Mouse (Mus musculus): Measurements from ENCODE around the gene Nat8l. TPM values are rescaled to one million over a fixed set of nuclear protein-coding genes. Genes with fewer than 3 reads are reported as not detected.

Nat8l gene
- polyA plus RNA-seq, 1 experiment from 2014 or later, result 0.04 TPM

- Histone ChIP-seq H3K9me3 (ENCODE audit: control insufficient read depth, low read length) (no peaks in the 10 kb centered on the region), H3K27ac (ENCODE audit: low read depth, low read length) (no peak overlapping the region), H3K4me1 (replicated peaks; ENCODE audit: control insufficient read depth, insufficient read depth, low read length) (no peaks in the 10 kb centered on the region), H3K36me3 (ENCODE audit: control insufficient read depth, insufficient read depth, low read length) (no peaks in the 10 kb centered on the region), H3K4me3 (ENCODE audit: low read depth, low read length) (no peak overlapping the region), H3K27me3 (replicated peaks; ENCODE audit: control insufficient read depth, insufficient read depth, low read length) (no peaks in the 10 kb centered on the region), H3K9ac (ENCODE audit: low read depth, low read length) (no peak overlapping the region), H3K4me2 (no peak overlapping the region)
- no peak for ATAC-seq (replicated peaks; ENCODE audit: low FRiP score)
- WGBS, result 35% methylated on average over 3 of the region's 3 CpGs
- DNase-seq (ENCODE audit: low spot score), result no peak
Observed at GRCm38 (mm10) chr5:33976267-33976666, 19.5 kb upstream of the Nat8l start.

DNA sequence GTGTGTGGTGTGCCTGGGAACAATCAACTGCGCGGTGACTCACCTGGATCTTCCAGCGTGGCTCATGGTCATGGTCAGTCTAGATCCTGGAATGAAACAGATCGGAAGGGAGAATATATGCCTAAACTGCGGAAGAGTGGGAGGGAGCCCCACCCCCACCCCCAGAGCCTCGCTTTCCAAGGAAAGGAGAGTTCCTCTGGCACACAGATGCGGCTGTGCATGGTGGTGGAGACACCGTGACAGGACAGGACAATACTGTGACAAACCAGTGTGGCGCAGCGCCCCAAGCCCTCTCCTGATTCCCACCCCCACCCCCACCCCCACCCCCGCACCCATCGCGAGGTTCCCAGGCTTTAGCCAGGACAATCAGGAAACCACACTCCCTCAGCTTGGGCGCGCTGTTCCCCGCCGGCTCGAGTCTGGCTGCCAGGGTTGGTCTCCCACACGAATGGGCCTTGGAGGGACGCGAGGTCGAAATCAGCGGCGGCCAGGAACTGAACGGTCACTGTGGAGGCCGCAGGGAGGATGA is 13.0 kb upstream of the Nat8l start:
- H3K27ac ChIP-seq (ENCODE audit: low read depth, low read length), result no peak overlapping the region
- WGBS, result 4% methylated on average over 26 of the region's 26 CpGs
- H3K27me3 ChIP-seq (replicated peaks; ENCODE audit: control insufficient read depth, insufficient read depth, low read length), result peaks cover 37% of the 10 kb centered on the region
- H3K4me3 ChIP-seq (ENCODE audit: low read depth, low read length), result peak overlapping the region; percentile 70
- no peaks in the 10 kb centered on the region for H3K9me3 ChIP-seq (ENCODE audit: control insufficient read depth, low read length)
- DNase-seq (ENCODE audit: low spot score), result peak; percentile 44
- H3K4me1 ChIP-seq (replicated peaks; ENCODE audit: control insufficient read depth, insufficient read depth, low read length), result no peaks in the 10 kb centered on the region
- peak overlapping the region; percentile 83 for H3K4me2 ChIP-seq
- ATAC-seq (replicated peaks; ENCODE audit: low FRiP score), result 0 out of 2 replicates have a peak, but pooled peaks have one; percentile 15
- H3K9ac ChIP-seq (ENCODE audit: low read depth, low read length), result 0 out of 2 replicates have a peak overlapping the region, but pooled peaks have one; percentile 50
- H3K36me3 ChIP-seq (ENCODE audit: control insufficient read depth, insufficient read depth, low read length), result no peaks in the 10 kb centered on the region

DNA sequence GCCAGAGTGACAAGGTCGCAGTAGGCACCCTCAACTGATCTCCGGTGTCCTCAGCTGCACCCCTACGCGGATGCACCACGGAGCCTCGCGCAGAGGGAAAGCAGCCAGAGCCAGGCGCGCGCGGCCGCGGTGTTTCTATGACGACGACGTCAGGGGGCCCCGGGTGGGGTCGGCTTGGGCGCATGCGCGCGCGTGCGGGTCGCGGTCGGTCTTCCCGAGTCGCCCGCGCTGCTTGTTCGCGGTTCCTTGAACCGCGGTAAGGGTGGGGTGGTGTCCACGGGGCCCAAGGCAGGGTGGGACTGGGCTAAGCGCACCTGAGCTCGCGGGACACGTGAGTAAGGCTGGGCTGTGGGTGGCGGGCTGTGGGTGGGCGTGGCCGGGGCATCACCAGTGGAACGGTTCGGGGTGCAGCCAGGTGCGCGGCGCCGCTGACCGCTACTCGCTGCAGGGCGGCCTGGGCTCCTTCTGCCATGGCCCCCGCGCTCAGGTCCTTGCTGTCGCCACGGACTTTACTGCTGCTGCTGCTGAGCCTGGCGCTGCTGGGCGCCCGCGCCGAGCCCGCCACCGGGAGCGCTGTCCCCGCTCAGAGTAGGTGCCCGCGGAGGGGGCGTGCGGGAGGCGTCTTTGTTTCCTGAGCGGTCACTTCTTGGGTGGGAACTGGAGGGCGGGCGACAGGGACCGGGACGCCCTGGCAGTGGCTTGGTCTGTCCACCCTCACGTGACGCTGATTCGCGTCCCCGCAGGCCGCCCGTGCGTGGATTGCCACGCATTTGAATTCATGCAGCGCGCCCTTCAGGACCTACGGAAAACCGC is 12.3 kb upstream of the Nat8l start, which contains the start of gene Gm1673:
Gm1673 (plus strand) TSS at position 125 of the 813 bp plus-strand sequence.
- peak; percentile 60; the same call in 1 of the 2 replicates for ATAC-seq (replicated peaks; ENCODE audit: low FRiP score)
- Histone ChIP-seq H3K27ac (ENCODE audit: low read depth, low read length) (no peak within 1 kb of the TSS), H3K4me3 (ENCODE audit: low read depth, low read length) (peak within 1 kb of the TSS; percentile 70), H3K4me2 (peak within 1 kb of the TSS; percentile 83), H3K9ac (ENCODE audit: low read depth, low read length) (peak within 1 kb of the TSS; percentile 50), H3K9me3 (ENCODE audit: control insufficient read depth, low read length) (no peaks in the 10 kb centered on the region), H3K27me3 (replicated peaks; ENCODE audit: control insufficient read depth, insufficient read depth, low read length) (peaks cover 37% of the 10 kb centered on the region), H3K36me3 (ENCODE audit: control insufficient read depth, insufficient read depth, low read length) (no peaks in the 10 kb centered on the region), H3K4me1 (replicated peaks; ENCODE audit: control insufficient read depth, insufficient read depth, low read length) (no peaks in the 10 kb centered on the region)
- DNase-seq (ENCODE audit: low spot score), result peak; percentile 78
- WGBS, result 1% methylated on average over 88 of the region's 88 CpGs

GRCm38 (mm10) chr5:33994671-33995625 is 836 bp upstream of the Nat8l start:
- WGBS, result 29% methylated on average over 28 of the region's 28 CpGs

GRCm38 (mm10) chr5:33996694-33997045 is 886 bp downstream of the Nat8l start:
- Histone ChIP-seq H3K9ac (ENCODE audit: low read depth, low read length) (no peak overlapping the region), H3K36me3 (ENCODE audit: control insufficient read depth, insufficient read depth, low read length) (no peaks in the 10 kb centered on the region), H3K4me3 (ENCODE audit: low read depth, low read length) (peak overlapping the region; percentile 53), H3K4me2 (peak overlapping the region; percentile 74), H3K4me1 (replicated peaks; ENCODE audit: control insufficient read depth, insufficient read depth, low read length) (0 out of 2 replicates have a peak, but pooled peaks cover 6% of the 10 kb centered on the region), H3K27me3 (replicated peaks; ENCODE audit: control insufficient read depth, insufficient read depth, low read length) (peaks cover 66% of the 10 kb centered on the region), H3K27ac (ENCODE audit: low read depth, low read length) (no peak overlapping the region), H3K9me3 (ENCODE audit: control insufficient read depth, low read length) (no peaks in the 10 kb centered on the region)
- ATAC-seq (replicated peaks; ENCODE audit: low FRiP score) (no peak), DNase-seq (ENCODE audit: low spot score) (no peak)
- under 1% methylated on average over 44 of the region's 55 CpGs for WGBS

More at GRCm38 (mm10) chr5:33994671-33995625, 836 bp upstream of the Nat8l start:
- Histone ChIP-seq H3K4me3 (ENCODE audit: low read depth, low read length) (peak overlapping the region; percentile 53), H3K9me3 (ENCODE audit: control insufficient read depth, low read length) (no peaks in the 10 kb centered on the region), H3K27me3 (replicated peaks; ENCODE audit: control insufficient read depth, insufficient read depth, low read length) (peaks cover 60% of the 10 kb centered on the region), H3K4me2 (peak overlapping the region; percentile 74; the same call in 1 of the 2 replicates), H3K4me1 (replicated peaks; ENCODE audit: control insufficient read depth, insufficient read depth, low read length) (0 out of 2 replicates have a peak, but pooled peaks cover 6% of the 10 kb centered on the region), H3K9ac (ENCODE audit: low read depth, low read length) (no peak overlapping the region), H3K27ac (ENCODE audit: low read depth, low read length) (no peak overlapping the region), H3K36me3 (ENCODE audit: control insufficient read depth, insufficient read depth, low read length) (no peaks in the 10 kb centered on the region)
- peak; percentile 34 for DNase-seq (ENCODE audit: low spot score)
- no peak for ATAC-seq (replicated peaks; ENCODE audit: low FRiP score)

DNA sequence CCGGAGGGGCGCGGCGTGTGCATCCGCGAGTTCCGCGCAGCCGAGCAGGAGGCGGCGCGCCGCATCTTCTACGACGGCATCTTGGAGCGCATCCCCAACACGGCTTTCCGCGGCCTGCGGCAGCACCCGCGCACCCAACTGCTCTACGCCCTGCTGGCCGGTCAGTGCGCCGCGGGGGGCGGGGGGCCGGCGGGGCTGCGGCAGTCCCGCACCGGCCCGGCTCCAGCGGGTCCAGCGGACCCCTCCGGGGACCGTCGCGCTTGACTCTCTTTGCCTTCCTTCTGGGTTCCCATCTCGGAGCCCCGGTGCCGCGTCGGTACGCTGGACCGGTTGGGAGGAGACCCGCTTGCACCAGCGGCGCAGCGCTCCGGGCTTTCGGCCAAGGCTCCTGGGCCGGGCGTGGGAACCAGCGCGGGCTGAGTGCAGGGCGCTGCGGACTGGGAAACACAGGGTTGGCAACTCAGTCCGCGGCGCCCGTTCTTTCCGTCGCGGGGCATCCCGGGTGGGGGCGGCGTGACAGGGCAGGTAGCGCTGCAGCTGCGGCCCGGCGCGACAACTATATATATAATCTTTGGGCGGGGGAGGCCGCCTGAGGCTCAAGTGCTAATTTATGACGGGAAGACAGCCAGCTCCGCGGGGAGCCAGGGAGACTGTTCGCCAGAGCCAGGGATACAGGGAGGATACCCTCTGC is 1.4 kb downstream of the Nat8l start:
- Histone ChIP-seq H3K9ac (ENCODE audit: low read depth, low read length) (no peak overlapping the region), H3K27ac (ENCODE audit: low read depth, low read length) (no peak overlapping the region), H3K9me3 (ENCODE audit: control insufficient read depth, low read length) (no peaks in the 10 kb centered on the region), H3K4me2 (peak overlapping the region; percentile 74), H3K4me3 (ENCODE audit: low read depth, low read length) (peak overlapping the region; percentile 53), H3K4me1 (replicated peaks; ENCODE audit: control insufficient read depth, insufficient read depth, low read length) (0 out of 2 replicates have a peak, but pooled peaks cover 6% of the 10 kb centered on the region), H3K27me3 (replicated peaks; ENCODE audit: control insufficient read depth, insufficient read depth, low read length) (peaks cover 66% of the 10 kb centered on the region), H3K36me3 (ENCODE audit: control insufficient read depth, insufficient read depth, low read length) (no peaks in the 10 kb centered on the region)
- DNase-seq (ENCODE audit: low spot score) (peak; percentile 47), ATAC-seq (replicated peaks; ENCODE audit: low FRiP score) (no peak)
- WGBS, result 2% methylated on average over 80 of the region's 80 CpGs

DNA sequence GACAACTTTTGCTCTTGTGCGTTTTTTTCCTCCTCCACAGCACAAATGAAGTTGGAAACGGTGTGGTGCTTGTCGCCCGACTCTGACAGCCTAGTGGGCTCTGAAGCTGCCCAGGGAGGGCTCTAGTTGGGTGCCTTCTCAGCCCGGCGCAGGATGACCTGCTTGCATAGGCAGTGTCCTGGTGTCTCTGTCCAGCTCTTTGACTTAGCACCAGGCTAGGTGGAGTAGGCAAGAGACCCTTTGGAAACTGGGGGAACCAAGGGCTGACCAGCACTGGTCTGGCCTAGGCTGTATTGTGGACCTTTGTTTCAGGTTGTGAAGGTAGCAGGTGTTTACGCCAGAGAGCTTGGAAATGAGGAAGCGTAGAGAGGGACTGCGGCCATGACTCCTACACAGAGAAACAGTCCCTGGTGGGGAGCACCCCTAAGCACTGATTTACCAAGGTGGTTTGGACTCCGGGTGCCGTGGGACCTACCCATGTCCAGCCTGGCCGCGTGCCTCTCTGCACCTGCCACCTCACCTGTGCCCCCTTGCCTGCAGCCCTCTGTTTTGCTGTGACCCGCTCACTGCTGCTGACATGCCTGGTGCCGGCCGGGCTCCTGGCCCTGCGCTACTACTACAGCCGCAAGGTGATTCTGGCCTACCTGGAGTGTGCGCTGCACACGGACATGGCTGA is 2.2 kb downstream of the Nat8l start:
- no peak overlapping the region for H3K4me2 ChIP-seq
- ATAC-seq (replicated peaks; ENCODE audit: low FRiP score) (no peak), DNase-seq (ENCODE audit: low spot score) (no peak)
- H3K27me3 ChIP-seq (replicated peaks; ENCODE audit: control insufficient read depth, insufficient read depth, low read length), result peaks cover 66% of the 10 kb centered on the region
- no peak overlapping the region for H3K9ac ChIP-seq (ENCODE audit: low read depth, low read length)
- H3K27ac ChIP-seq (ENCODE audit: low read depth, low read length), result no peak overlapping the region
- H3K36me3 ChIP-seq (ENCODE audit: control insufficient read depth, insufficient read depth, low read length), result no peaks in the 10 kb centered on the region
- 0 out of 2 replicates have a peak overlapping the region, but pooled peaks have one; percentile 53 for H3K4me3 ChIP-seq (ENCODE audit: low read depth, low read length)
- 66% methylated on average over 20 of the region's 20 CpGs for WGBS
- 0 out of 2 replicates have a peak, but pooled peaks cover 6% of the 10 kb centered on the region for H3K4me1 ChIP-seq (replicated peaks; ENCODE audit: control insufficient read depth, insufficient read depth, low read length)
- no peaks in the 10 kb centered on the region for H3K9me3 ChIP-seq (ENCODE audit: control insufficient read depth, low read length)
